Mouse (Mus musculus): Measurements from ENCODE around the gene Cbl.

The Cbl gene

DNA sequence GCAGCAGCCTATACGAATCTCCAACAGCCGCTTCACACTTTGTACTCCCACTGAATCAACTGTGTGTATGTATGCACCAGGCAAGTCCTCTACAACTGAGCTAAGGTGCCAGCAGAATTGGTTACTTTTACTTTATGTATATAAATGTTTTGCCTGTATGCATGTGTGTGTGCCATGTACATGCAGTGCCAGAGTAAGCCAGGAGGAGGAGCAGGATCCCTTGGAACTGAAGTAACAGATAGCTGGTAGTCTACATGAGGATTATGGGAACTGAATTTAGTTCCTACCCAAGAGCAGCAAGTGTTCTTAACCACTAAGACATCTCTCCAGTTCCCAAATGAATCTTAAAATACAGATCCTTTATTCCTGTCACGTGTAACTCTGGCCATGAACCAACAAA is 51.6 kb downstream of the Cbl start:
- DNase-seq (ENCODE audit: low spot score) = peak; percentile 76

DNA sequence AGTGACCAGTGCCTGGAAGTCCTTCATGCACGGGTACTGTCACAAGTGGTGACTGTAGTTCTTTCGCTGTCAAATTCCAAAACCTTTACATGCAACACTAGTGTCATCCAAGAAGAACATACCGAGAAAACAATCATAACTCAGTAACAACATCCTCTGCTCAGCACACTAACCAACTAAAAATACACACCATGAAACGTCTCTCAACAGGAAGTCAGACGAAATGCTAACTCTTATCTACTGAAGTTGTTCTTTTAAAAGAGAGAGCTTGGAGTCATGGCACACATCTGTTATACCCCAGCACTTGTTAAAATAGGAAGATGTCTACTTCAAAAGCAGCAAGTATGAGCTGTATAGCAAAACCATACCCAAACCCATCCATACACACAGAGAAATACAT is 52.3 kb downstream of the Cbl start:
- no peak for DNase-seq (ENCODE audit: low spot score)

DNA sequence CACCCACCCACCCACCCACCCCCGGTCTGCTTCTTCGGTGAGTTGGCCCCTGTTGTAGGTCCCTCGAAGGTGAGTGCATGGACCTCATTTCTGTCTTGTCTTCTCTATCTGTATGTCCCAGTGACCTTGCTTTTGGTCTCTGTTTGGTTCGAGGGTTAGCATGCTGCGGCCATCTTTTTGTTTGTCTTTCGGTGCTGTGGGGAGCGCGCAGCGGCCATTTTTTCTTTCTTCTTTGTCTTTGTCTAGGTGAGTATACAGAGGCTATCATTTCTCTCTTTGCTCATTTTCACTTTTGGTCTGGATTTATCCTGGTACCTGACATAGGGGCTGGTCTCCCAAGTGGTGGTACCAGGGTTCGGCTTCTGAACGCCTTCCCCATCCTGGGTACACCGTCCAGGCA is 55.0 kb downstream of the Cbl start:
- no peak for DNase-seq (ENCODE audit: low spot score)

DNA sequence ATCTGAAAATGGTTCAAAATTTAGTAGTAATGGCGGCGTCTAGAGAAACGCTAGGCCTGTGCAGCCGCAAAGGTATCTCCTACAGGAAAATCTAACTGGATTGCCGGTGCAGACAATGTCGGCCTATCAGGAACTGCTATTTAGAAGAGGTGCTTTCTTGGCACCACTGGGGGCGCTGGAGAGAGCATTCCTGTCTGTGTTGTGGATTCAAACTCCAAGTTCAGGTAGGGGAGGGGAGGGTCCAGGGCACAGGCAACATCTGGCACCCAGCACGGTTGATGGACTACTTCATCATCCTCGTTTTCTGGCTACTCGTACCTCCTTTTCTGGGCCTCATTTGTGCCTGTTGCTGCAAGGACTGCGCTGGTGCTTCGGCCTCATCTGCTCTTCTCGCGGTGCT is 55.5 kb downstream of the Cbl start:
- DNase-seq (ENCODE audit: low spot score) = no peak

DNA sequence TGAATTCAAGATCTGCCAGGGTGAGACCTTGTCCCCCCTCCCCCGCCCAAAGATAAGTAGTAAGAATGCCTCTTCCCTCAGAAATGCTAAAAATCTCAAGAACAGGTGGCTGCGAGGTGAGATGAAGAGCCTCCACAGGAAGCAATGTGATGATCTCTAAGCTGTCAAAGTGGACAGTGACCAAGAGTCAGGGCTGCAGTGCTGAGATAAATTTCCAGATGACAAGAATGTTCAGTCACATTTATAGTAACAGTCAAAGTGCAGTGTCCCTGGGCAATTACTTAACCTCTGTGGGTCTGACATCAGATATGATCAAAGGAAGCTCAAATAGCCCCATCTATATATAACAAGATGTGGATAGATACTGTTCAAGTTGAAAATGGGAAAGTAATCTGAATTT is 56.4 kb downstream of the Cbl start:
- no peak for DNase-seq (ENCODE audit: low spot score)

DNA sequence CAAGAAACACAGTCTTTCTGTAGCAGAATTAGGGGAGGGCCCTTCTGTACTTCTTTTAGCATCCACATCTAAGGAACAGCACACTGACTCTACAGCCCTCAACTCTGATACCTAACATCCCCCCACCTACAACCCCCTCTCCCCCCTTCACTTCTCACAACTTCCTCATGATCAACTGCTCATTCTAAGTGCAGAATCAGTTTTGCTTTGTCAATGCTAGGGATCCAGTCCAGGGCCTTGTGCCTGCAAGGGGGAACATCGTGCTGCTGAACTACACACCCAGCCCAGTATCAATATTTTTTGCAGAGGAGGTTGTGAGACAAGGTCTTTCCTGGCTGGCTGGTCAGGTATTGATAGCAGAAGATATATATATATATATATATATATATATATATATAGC is 57.9 kb downstream of the Cbl start:
- no peak for DNase-seq (ENCODE audit: low spot score)

DNA sequence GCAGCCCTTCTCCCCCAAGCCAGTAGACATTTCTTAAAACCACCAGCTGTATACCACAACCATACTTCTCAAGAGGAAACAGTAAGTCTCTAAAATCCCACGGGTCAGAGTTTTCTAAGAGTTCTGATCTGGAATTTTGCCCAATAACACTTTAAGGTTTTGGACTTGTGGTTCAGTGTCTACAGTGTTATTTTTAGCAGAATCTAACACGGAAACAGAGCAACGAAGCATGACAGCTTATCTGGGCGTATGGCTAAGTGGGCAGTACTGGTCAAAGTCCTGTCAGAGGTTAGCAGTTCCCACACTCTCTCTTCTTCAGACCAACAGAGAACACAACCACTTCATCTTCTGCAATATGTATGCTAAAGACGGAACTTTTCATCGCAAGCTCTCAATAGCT is 58.3 kb downstream of the Cbl start:
- peak; percentile 11 for DNase-seq (ENCODE audit: low spot score)

DNA sequence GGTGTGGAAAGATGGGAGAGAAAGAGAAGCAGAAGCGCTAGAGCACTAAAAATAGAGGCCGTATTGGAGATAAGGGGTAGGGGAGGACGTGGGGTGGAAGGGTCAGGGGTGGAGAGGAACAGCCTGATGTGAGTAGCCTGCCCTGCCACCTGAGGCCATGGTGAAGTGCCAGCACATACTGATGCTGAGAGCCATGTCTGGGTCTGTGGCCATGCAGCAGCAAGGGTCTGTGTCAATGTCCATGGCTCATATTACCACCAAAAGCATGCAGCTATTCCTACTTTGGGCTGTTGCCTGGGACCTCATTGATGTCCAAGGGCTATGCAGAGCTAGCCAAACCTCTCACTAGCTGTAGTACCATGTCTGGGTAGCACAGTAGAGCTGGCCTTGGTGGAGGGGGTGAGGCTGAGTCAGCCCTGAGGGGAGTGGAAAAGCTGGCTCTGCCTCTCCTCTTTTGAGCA is 63.1 kb downstream of the Cbl start:
- DNase-seq (ENCODE audit: low spot score) = no peak

DNA sequence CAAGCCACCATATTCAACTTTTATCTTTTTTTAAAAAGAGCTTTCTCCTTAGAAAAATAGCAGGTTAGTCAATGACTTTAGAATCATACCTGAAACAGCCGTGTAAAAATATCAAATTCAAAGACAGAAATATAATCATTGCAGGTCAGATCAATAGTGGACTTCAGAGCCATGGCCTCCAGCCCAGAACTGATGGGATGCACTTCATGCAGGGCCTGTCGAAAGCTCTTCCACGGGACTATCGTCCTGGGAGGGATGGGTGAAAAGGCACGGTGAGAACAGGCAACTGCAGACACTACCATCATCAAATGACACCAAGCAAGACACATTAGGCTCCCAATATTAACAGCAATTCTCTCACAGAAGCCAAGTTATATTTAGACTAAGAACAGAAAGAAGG is 64.9 kb downstream of the Cbl start:
- no peak for DNase-seq (ENCODE audit: low spot score)

DNA sequence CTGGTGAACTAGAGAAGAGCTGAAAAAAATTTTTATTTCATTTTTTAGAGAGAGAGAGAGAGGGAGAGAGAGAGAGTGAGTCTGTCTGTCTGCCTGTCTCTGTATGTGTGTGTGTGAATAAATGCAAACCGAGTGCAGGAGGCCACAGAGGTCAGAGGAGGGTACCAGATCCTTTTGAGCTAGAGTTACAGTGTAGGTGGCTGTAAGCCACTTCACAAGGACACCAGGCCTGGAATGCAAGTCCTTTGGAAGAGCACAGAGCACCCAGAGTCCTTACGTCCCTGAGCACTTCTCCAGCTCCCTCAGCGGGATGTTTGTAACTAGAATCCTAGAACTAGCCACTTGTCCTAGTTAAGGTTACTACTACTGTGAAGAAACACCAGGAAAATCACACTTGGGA is 74.0 kb downstream of the Cbl start:
- DNase-seq (ENCODE audit: low spot score) = no peak

DNA sequence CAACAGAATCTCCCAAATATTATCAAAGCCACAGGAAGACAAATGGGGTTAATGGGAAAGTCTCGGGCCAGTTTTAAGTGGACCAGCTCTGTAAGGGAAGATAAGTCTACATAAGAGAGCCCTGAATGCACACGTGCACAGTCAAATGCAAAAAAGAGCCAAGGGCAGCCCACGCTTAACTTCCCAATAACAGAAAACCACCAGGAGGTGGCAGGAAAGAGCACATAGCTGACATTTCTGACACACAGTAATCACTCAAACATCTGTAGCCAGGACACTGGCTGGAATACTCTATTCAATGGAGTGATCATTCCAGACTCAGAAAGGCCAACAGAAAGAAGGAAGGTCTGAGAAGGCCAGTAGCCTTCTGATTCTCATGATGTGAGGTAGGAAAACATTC is 86.6 kb downstream of the Cbl start:
- DNase-seq (ENCODE audit: low spot score) = no peak

DNA sequence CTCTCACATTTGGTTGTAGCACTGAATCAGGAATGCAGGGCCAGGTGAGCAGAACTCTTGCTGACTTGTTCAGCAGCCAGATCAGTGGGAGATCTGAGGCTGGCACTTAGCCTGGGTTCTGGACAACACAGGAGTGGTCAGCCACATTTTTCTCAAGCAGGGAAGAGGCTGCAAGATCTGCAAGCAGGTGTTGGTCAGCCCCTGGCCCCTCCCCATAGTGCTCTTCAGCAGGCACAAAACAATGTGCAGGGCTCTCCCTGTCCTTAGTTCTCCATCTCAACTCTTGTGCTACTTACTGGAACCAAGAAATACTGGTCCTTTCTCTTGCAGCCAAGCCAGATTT is 89.2 kb downstream of the Cbl start:
- no peak for DNase-seq (ENCODE audit: low spot score)

DNA sequence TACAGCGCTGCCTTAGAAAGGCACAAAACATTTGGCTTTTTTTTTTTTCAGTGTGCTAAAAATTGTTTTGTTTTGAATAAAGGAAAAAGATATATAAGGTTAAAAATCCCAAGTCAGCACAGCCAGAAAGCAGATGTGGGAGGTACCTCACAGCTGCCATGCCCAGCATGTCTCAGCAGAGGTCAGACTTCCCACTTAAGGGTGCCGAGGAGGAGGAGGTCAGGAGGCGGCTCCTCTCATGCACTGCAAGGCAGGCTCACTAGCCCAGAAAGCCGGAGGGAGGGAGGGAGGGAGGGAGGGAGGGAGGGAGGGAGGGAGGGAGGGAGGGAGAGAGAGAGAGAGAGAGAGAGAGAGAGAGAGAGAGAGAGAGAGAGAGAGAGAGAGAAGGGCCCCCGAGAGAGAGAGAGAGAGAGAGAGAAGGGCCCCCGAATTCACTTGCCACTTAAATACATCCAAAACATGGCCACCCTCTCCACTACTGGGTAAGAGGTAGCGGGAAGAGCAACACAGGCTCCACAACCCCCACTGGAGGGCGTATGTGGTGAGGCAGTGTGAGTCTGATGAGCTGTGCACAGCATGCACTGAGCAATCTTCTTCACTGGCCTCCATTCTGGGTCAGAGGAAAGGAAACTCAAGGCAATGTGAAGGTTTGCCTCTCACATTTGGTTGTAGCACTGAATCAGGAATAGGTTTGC is 89.7 kb downstream of the Cbl start:
- DNase-seq (ENCODE audit: low spot score) = no peak

DNA sequence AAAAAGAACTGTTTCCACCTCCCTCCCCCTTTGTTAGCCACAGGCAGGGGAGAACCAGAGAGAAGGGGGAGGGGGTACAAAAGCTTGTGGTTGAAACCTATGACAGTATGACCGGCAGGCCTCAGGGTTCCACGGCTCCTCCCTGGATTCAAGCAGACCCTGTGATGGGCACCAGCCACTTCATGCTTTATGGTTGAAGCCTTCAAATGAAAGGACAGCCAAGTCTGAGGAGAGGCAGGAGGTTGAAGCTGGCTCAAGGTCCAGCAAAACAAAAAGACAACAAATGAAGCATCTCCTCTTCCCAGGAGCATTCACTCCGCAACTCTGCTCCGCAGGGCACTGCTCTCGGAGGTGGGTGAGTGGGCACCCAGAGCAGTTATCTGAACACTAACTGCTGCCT is 90.4 kb downstream of the Cbl start:
- DNase-seq (ENCODE audit: low spot score) = no peak

DNA sequence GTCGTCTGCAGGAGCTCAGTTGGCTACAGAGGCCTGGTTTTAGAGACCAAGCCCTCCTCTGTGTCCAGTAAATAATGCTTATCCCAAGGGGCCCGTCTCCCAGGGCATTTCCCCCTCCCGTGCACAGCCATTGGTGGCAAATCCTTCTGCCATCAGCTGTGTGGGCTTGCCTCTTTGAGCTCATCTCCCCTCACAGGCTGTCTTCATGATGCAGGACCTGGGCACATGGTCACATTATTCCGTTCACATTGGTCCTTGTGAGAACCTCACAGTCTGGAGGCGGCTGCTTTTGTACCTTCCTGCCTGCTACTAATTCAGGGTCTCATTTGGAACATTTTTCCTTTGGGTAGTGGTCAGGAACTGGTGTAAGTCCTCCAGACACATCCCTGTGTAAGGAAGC is 91.9 kb downstream of the Cbl start:
- no peak for DNase-seq (ENCODE audit: low spot score)

DNA sequence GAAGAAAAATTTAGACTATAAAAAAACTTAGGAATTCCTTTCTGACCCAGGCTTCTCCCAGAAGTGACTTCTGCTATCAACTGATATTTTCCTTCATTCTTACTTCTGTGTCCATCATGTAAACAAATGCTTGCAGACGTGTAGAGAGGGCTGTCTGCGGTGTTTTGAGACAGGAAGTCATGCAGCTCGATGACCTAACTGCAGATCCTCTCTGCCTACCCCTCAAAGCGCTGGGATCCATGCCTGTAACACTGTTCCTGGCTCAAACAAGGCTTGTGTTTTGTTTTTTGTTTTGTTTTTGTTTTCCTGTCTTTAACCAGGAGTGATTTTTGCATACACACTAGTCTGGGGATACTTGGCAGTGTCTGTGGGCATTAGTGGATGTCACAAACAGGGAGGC is 96.0 kb downstream of the Cbl start:
- DNase-seq (ENCODE audit: low spot score) = no peak

DNA sequence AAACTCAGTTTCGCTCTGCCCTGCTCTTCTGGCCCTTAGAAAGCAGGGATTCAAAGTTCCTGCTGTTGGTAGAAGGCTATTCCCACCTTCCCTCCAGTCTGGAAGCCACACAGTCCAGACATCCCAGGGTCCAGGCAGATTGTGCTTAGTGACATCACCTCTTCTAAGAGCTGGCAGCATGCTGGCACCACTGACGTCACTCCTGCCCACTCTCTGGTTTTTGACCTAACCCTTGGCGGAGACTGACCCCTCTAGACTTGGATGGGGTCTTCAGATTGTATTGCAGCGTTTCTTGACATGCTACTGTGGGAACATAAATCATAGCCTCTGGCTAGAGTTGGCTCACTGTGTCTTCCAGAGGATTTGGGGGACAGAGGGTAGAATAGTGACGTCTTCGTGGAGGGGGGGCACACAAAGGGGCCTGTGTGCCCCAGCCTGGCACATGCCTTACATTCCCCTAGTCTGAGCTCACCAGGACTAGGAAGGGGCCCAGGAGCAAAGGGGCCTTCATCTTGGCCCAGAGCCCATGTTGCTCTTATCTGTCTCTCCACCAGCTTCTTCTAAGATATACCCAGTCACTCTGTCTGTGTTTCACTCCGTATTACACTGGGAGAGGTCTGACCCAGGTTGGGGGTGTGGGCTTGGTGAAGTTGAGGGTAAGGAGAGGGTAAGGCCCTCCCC is 98.0 kb downstream of the Cbl start:
- no peak for DNase-seq (ENCODE audit: low spot score)

DNA sequence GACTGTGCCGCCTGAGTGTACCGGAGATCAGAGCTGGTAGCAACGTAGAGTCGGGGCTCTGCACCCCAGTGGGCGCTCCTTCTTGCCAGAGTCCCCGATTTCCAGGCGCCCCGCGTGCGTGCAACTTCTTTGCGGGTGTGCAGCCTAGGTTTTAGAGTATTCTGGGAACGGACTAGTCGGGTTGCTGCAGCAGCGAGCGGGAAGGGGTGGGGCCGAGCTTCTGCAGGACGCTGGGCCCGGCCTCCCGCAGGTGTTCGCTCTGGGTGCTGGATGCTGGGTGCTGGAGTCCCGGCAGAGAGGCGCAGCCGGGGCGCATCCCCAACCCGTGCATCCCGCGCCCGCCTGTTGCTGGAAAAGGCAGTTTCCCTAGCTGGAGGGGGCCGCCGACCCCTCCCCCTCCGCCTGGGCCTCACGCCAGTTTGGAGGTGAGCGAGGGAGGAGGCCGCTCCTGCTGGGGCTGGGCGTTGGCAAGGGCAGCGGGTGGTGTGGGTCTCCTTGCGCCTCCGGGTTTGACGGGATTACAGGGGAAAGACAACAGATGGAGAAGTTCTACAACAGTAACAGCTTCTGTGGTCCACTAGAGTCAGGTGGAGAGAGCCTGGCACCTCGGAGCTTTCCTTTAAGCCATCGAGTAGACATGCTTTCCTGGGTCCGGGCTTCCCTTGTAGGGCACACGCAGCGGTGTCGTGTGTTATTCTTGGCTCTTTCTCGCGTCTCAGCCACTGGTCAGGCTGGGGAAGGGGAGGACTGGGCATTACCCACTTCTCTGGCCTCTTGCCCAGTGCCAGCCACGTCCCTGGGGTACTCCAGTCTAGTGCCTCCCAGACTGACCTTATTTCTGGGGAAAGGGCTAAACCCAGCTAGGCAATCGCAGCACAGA is 98.8 kb downstream of the Cbl start:
- no peak for DNase-seq (ENCODE audit: low spot score)

DNA sequence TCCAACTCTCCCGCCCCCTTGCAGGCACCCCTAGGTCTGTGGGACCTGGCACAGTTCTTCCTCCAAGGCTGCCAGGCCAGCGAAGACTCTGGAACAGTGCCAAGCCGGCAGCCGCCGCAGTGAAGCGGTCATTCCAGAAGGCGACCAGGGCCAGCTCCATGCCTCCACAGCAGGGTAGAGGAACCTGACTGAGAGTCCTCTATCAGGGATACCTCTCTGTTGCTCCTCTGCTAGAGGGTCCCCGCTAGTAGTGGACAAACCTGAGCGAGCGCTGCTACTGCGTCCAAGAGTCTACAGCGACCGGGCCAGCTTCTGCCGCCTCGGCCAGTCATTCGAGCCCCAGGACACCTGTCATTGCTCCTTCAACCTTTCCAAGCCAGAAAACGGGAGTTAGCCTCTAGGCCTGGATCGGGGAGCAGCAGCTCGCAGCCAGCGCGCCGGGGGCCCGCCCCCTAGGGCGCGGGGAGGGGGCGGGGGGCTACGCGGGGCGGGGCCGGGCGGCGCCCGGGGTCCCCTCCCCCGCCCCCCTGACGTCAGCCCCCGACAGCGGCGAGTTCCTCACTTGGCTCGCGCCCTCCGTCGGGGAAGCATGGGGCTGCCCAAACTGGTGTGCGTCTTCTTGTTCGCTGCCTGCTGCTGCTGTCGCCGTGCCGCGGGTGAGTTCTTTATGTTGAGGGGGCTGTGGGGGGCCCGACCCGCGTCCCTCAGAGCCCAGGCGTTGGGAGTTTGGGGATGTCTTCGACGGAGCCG is 99.6 kb downstream of the Cbl start, which contains the start of gene Mcam:
Gene Mcam (plus strand): TSS at position 369 of the 750 bp plus-strand sequence.
- no peak for DNase-seq (ENCODE audit: low spot score)

DNA sequence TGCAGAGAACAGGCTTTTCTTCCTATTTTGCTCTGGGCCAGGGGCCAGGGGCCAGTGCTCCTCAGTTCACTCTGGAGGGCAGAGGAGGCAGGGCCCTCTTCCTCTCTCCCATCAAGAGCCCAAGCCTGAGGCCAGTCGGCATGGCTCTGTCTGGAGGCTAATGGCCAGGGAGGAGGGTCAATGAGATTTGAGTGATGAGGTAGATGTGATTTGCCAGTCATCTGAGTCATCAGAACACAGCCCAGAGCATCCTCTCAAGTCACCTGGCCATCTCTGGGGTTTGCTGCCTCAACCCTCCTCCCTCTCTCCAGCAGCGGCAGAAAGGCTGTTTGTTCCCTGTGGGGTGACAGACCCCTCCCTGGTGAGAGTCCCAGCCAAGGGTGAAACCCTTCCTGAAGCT is 100.6 kb downstream of the Cbl start:
- DNase-seq (ENCODE audit: low spot score) = no peak

DNA sequence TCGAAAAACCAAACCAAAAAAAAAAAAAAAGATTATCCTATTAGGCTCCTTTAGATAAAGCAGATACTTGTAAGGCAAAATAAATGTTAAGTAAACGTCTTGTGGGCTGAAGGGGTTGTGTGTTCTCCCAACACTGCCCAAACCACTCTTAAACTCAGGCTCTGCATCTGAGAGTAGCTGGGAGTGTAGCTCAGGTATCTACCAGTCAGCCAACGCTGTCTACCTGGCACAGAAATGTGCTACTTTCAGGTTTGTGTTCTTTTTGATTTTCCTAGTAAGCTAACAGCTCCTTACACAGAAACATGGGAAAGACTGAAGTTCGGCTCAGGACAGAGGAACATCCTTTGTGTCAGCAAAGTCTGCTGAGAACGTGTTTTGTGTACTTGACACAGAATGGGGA is 101.6 kb downstream of the Cbl start:
- DNase-seq (ENCODE audit: low spot score) = no peak

DNA sequence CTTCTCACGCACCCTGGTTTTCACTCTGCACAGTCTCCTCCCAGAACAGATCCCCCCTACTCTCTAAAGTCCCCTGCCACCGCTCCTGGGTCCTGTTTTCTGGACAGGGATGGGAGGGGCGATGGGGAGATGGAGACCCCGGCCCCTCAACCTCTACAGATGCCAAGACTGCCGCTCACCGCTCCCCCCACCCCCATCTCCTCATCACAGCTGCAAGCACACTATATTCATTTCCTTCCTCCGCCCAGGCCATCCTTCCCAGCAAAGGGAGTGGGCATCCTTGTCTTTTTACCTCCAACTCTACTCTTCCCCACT is 102.6 kb downstream of the Cbl start:
- no peak for DNase-seq (ENCODE audit: low spot score)
